Mouse (Mus musculus) ovary, adult 10 weeks (tissue): ENCODE measurements around the gene Sept6. TPM values are rescaled to one million over a fixed set of nuclear protein-coding genes. Genes with fewer than 3 reads are reported as not detected.

Experiments
- polyA plus RNA-seq: library from polyadenylated mRNA; stranded (reverse); fragments of 350-450 nt; fragmentation: Illumina TruSeq; extraction: RNeasy Lipid Tissue Mini Kit (QIAGEN cat#74804); gene quantifications from one replicate; pipeline ENCODE4 v1.2.3, GENCODE M21; 2014

The Sept6 gene
- polyA plus RNA-seq = 34.2 TPM

DNA sequence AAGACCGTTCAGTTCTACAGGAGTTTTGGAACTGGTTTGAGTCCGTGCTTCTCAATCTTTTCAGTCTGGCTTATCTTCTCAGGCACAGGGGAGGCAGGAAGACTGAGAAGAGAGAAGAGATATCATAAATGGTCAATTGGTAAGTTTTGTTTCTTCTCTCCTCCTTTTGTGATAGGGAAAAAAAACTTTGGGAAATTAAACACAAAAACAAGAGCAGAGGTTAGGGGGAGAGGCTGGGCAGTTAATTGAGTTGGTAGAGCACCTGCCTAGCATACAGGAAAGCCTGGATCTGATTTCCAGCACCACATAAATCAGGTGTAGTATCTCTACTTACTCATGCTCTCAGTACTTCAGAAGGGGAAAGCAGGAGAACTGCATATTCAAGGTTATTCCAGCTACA, at the start of gene Sept6:
TSS of gene Sept6 (minus strand) at position 101 of the 400 bp plus-strand sequence.

DNA sequence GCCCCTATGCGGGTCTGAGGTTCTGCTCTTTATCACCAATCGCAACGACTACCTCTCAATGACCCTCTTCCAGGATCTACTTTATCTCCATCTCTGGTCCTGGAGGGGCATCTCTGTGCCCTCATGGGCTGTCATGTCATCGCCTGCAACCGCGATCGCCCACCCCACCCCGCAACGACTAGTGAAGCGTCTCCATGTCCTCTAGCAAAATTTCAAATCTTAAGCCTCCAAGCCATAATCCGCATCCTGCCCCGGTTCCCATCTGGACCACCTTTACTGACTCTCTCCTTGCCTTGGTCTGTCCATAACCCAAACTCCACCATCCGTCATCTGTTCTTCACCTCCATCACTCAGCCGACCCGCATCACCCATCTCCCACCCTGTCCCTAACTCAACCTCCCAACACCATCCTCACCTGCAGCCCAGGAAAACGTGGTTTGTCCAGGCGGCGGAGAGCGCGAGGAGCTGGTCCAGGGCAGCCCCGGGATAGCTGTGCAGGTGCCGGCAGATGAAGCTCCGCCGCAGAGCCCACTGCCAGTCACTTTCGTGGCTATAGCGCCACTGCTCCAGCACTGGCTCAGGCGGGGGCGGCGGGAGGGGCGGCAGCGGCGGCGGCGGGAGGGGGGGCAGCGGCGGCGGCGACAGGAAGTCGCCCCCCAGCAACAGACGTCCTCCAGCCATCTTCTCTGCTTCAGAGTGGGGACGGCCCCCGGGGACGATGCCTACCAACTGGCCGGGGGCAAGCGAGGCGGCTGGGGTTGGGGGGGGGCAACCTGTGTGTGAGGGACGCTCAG, 89.1 kb downstream of the Sept6 start, which contains the start of gene Nkrf:
TSS of gene Nkrf (minus strand) at position 579 of the 794 bp plus-strand sequence.

DNA sequence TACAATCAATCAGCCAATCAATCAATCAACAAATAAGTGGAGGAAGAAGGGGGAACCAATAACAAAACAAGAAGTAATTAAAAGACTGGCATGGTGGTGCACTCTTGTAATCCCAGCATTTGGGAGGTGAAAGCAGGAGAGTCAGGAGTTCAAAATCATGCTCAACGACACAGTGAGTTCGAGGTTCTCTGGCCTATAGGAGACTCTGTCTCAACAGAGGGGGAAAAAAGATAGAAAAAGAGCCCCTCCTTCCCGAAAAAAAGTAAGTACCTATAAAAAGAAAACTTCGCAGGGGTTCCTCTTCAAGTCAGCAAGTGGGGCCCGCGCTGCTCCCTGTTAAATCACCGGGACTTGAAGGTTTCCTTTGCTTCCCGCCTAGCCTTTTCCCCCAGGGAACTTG, 117.8 kb downstream of the Sept6 start, which contains the start of the genes Ube2a and C330007P06Rik:
TSS of gene Ube2a (plus strand) at position 136 of the 400 bp plus-strand sequence.
TSS of gene C330007P06Rik (minus strand) at position 347 of the 400 bp plus-strand sequence.

Other genes with a start within 250 kb of the Sept6 start
- 2.0 TPM for gene Slc25a43, start 248.1 kb downstream of the Sept6 start, polyA plus RNA-seq
- gene Slc25a5, start 196.1 kb downstream of the Sept6 start, polyA plus RNA-seq = 436 TPM
- gene Ube2a, start 117.9 kb downstream of the Sept6 start, polyA plus RNA-seq = 126 TPM
- gene C330007P06Rik, start 117.7 kb downstream of the Sept6 start, polyA plus RNA-seq = 110 TPM
- gene Nkrf, start 88.9 kb downstream of the Sept6 start, polyA plus RNA-seq = 26.7 TPM
- not detected for gene Sowahd, start 57.1 kb upstream of the Sept6 start, polyA plus RNA-seq
- gene Rpl39, start 93.6 kb upstream of the Sept6 start, polyA plus RNA-seq = 1,809 TPM
- gene Upf3b, start 118.5 kb upstream of the Sept6 start, polyA plus RNA-seq = 100 TPM
- gene Nkap, start 135.0 kb upstream of the Sept6 start, polyA plus RNA-seq = 140 TPM
- gene Akap14, start 177.0 kb upstream of the Sept6 start, polyA plus RNA-seq = 1.6 TPM
- gene Ndufa1, start 199.4 kb upstream of the Sept6 start, polyA plus RNA-seq = 149 TPM
- 0.40 TPM for gene Rnf113a1, start 199.5 kb upstream of the Sept6 start, polyA plus RNA-seq
- gene Gm9, start 219.2 kb upstream of the Sept6 start, polyA plus RNA-seq = not detected
- not detected for gene Rhox1, start 230.5 kb upstream of the Sept6 start, polyA plus RNA-seq